Comparison of ENCODE assay signal across 8 mouse cellular contexts in genomic region chr6:47594926-47595623, GRCm38 (mm10). TPM values are rescaled to one million over a fixed set of nuclear protein-coding genes. Genes with fewer than 3 reads are reported as not detected.
DNase-seq lines count a peak whose midpoint lies in the region; ATAC-seq lines count a peak whose summit lies in the region.

Ezh2 (minus strand) TSS chr6:47595341.

- WGBS in forebrain, embryonic 10.5 days: under 1% methylated on average over 69 of the region's 69 CpGs
- under 1% methylated on average over 69 of the region's 69 CpGs for WGBS in heart, embryonic 16.5 days
- under 1% methylated on average over 69 of the region's 69 CpGs for WGBS in liver, embryonic 15.5 days (ENCODE audit: insufficient replicate concordance)
- under 1% methylated on average over 67 of the region's 69 CpGs for WGBS in neural tube, embryonic 12.5 days

- H3K27ac ChIP-seq in forebrain, embryonic 10.5 days: peak within 1 kb of the TSS; percentile 100
- H3K27ac ChIP-seq in heart, embryonic 16.5 days (ENCODE audit: low read length): peak within 1 kb of the TSS; percentile 99
- peak within 1 kb of the TSS; percentile 96 for H3K27ac ChIP-seq in liver, embryonic 15.5 days (replicated peaks)
- H3K27ac ChIP-seq in neural tube, embryonic 12.5 days: peak within 1 kb of the TSS; percentile 99

- H3K27me3 ChIP-seq in forebrain, embryonic 10.5 days (ENCODE audit: poor library complexity, severe bottlenecking): no peaks in the 10 kb centered on the region
- no peaks in the 10 kb centered on the region for H3K27me3 ChIP-seq in heart, embryonic 16.5 days (ENCODE audit: control insufficient read depth, insufficient read depth, low read length)
- H3K27me3 ChIP-seq in liver, embryonic 15.5 days: no peaks in the 10 kb centered on the region
- no peaks in the 10 kb centered on the region for H3K27me3 ChIP-seq in neural tube, embryonic 12.5 days (replicated peaks)

- H3K9me3 ChIP-seq in forebrain, embryonic 10.5 days: no peaks in the 10 kb centered on the region
- H3K9me3 ChIP-seq in heart, embryonic 16.5 days (replicated peaks; ENCODE audit: control insufficient read depth, low read length): no peaks in the 10 kb centered on the region
- no peaks in the 10 kb centered on the region for H3K9me3 ChIP-seq in liver, embryonic 15.5 days (replicated peaks)
- no peaks in the 10 kb centered on the region for H3K9me3 ChIP-seq in neural tube, embryonic 12.5 days

- peak within 1 kb of the TSS; percentile 94 for H3K4me3 ChIP-seq in forebrain, embryonic 10.5 days
- peak within 1 kb of the TSS; percentile 97 for H3K4me3 ChIP-seq in heart, embryonic 16.5 days (ENCODE audit: low read length)
- peak within 1 kb of the TSS; percentile 100 for H3K4me3 ChIP-seq in liver, embryonic 15.5 days (replicated peaks)
- peak within 1 kb of the TSS; percentile 96 for H3K4me3 ChIP-seq in neural tube, embryonic 12.5 days

- peak within 1 kb of the TSS; percentile 83 for H3K4me2 ChIP-seq in heart, embryonic 16.5 days (ENCODE audit: low read depth, low read length)
- H3K4me2 ChIP-seq in liver, embryonic 15.5 days: peak within 1 kb of the TSS; percentile 89
- H3K4me2 ChIP-seq in neural tube, embryonic 12.5 days (replicated peaks): peak within 1 kb of the TSS; percentile 71

- peak; percentile 92 for DNase-seq in CD8-positive naive resting alpha-beta T cell, adult 2 months (ENCODE audit: low read depth in 2 of 2, low spot score in 2 of 2)
- DNase-seq in c-Kit-positive CD71-negative TER-119-negative erythroid progenitor cells, embryonic 14.5 days (ENCODE audit: low read depth): peak; percentile 95
- peak; percentile 98 for DNase-seq in forebrain, embryonic 10.5 days (ENCODE audit: extremely low spot score, low spot score)
- DNase-seq in kidney, postnatal 36 days: peak; percentile 97 to 98
- peak; percentile 91 for DNase-seq in telencephalon, adult 2 months (ENCODE audit: low read depth, low spot score)

- peak; percentile 98 for ATAC-seq in heart, embryonic 16.5 days (replicated peaks; ENCODE audit: extremely low read depth, insufficient read depth, low FRiP score)
- ATAC-seq in liver, embryonic 15.5 days (ENCODE audit: insufficient read depth): peak; percentile 95
- ATAC-seq in neural tube, embryonic 12.5 days (ENCODE audit: low FRiP score, low read depth): peak; percentile 99

- H3K4me1 ChIP-seq in forebrain, embryonic 10.5 days: peaks cover 36% of the 10 kb centered on the region
- peaks cover 9% of the 10 kb centered on the region for H3K4me1 ChIP-seq in heart, embryonic 16.5 days (ENCODE audit: control insufficient read depth, insufficient read depth, low read length)
- H3K4me1 ChIP-seq in liver, embryonic 15.5 days (replicated peaks): peaks cover 21% of the 10 kb centered on the region
- H3K4me1 ChIP-seq in neural tube, embryonic 12.5 days: peaks cover 6% of the 10 kb centered on the region; the same call in 1 of the 2 replicates

- no peaks in the 10 kb centered on the region for H3K36me3 ChIP-seq in forebrain, embryonic 10.5 days (replicated peaks)
- H3K36me3 ChIP-seq in heart, embryonic 16.5 days (ENCODE audit: control insufficient read depth, insufficient read depth): no peaks in the 10 kb centered on the region
- H3K36me3 ChIP-seq in liver, embryonic 15.5 days (replicated peaks): no peaks in the 10 kb centered on the region
- H3K36me3 ChIP-seq in neural tube, embryonic 12.5 days: no peaks in the 10 kb centered on the region

- H3K9ac ChIP-seq in heart, embryonic 16.5 days (ENCODE audit: low read length): peak within 1 kb of the TSS; percentile 99
- H3K9ac ChIP-seq in liver, embryonic 15.5 days: peak within 1 kb of the TSS; percentile 100
- peak within 1 kb of the TSS; percentile 99 for H3K9ac ChIP-seq in neural tube, embryonic 12.5 days

RNA-seq across cellular contexts. Expression of gene Ezh2, which starts in this region (rescaled TPM):
- polyA plus RNA-seq in forebrain, embryonic 10.5 days (2016; fragmentation: Nextera tagmentation; extraction: Ambion mirVana): 210 and 213 TPM in 2 replicates
- polyA plus RNA-seq in heart, embryonic 16.5 days (2015; fragmentation: Nextera tagmentation; extraction: Ambion mirVana): 48.1 and 59.5 TPM in 2 replicates
- 43.3 and 48.9 TPM in 2 replicates for polyA plus RNA-seq in liver, embryonic 15.5 days (2015; fragmentation: Nextera tagmentation; extraction: Ambion mirVana)
- polyA plus RNA-seq in neural tube, embryonic 12.5 days (2016; fragmentation: Nextera tagmentation; extraction: Ambion mirVana): 161 and 162 TPM in 2 replicates

Comparison
In these comparisons a context has a peak if more than half of its experiments do, and no peak if none do; other contexts are left out.
1. Peak in every context shown above with its lines: DNase-seq, ATAC-seq, H3K4me3 ChIP-seq and H3K27ac ChIP-seq.